Mouse (Mus musculus) fibroblast of lung, adult 2 months (primary cell): ENCODE data around the gene Cdca7l.

ENCODE experiments used
- DNase-seq: peaks from one replicate; pipeline ENCODE4 v3.0.0-alpha.2; 2011; ENCODE audit warnings: low read depth

Cdca7l gene

GRCm38 (mm10) chr12:117809327-117810017 lies 5.4 kb downstream of the Cdca7l start:
- no peak for DNase-seq

- peak; percentile 24 for DNase-seq
These were observed 6.0 kb downstream of the Cdca7l start for GRCm38 (mm10) chr12:117810074-117810473.

- no peak for DNase-seq
These were observed 16.2 kb downstream of the Cdca7l start for GRCm38 (mm10) chr12:117820138-117820858.

GRCm38 (mm10) chr12:117820859-117821221 lies 16.8 kb downstream of the Cdca7l start:
- DNase-seq, result no peak

GRCm38 (mm10) chr12:117821394-117821793 lies 17.3 kb downstream of the Cdca7l start:
- no peak for DNase-seq

- DNase-seq, result peak; percentile 36
These were observed 24.3 kb downstream of the Cdca7l start for GRCm38 (mm10) chr12:117828350-117828749.

GRCm38 (mm10) chr12:117831351-117831961 lies 27.4 kb downstream of the Cdca7l start:
- no peak for DNase-seq

- DNase-seq, result no peak
These were observed 28.1 kb downstream of the Cdca7l start for GRCm38 (mm10) chr12:117832190-117832589.

GRCm38 (mm10) chr12:117834652-117835051 lies 30.6 kb downstream of the Cdca7l start:
- DNase-seq, result no peak

- DNase-seq, result no peak
These were observed 31.3 kb downstream of the Cdca7l start for GRCm38 (mm10) chr12:117835371-117835770.

- no peak for DNase-seq
These were observed 33.3 kb downstream of the Cdca7l start for GRCm38 (mm10) chr12:117837376-117837775.

GRCm38 (mm10) chr12:117840705-117841104 lies 36.6 kb downstream of the Cdca7l start:
- no peak for DNase-seq

GRCm38 (mm10) chr12:117842676-117843075 lies 38.6 kb downstream of the Cdca7l start:
- DNase-seq, result no peak

- DNase-seq, result no peak
These were observed 39.4 kb downstream of the Cdca7l start for GRCm38 (mm10) chr12:117843302-117844074.

- no peak for DNase-seq
These were observed 40.0 kb downstream of the Cdca7l start for GRCm38 (mm10) chr12:117844075-117844408.

GRCm38 (mm10) chr12:117844917-117845316 lies 40.8 kb downstream of the Cdca7l start:
- DNase-seq, result no peak

- no peak for DNase-seq
These were observed 44.5 kb downstream of the Cdca7l start for GRCm38 (mm10) chr12:117848621-117849020.

- no peak for DNase-seq
These were observed 46.4 kb downstream of the Cdca7l start for GRCm38 (mm10) chr12:117850472-117850871.

GRCm38 (mm10) chr12:117853316-117853715 lies 49.2 kb downstream of the Cdca7l start:
- DNase-seq, result no peak

GRCm38 (mm10) chr12:117857023-117857422 lies 52.9 kb downstream of the Cdca7l start:
- no peak for DNase-seq

- no peak for DNase-seq
These were observed 53.8 kb downstream of the Cdca7l start for GRCm38 (mm10) chr12:117857884-117858283.

GRCm38 (mm10) chr12:117860840-117861239 lies 56.8 kb downstream of the Cdca7l start:
- no peak for DNase-seq

GRCm38 (mm10) chr12:117861249-117861648 lies 57.2 kb downstream of the Cdca7l start:
- no peak for DNase-seq
